Mouse (Mus musculus) hindbrain, embryonic 16.5 days (tissue): ENCODE measurements at regions not wholly inside any gene's neighbourhood (a gene's known extent, or its start where the extent isn't known, plus 50 kb on each side); places are given as distances from the start of the nearest gene placed in this dataset.

ENCODE experiments used
- ATAC-seq: fragments of 200-750 bp; cut with Nextera tagmentation; 2 replicates; pipeline ENCODE4 v1.8.0; 2017; ENCODE audit warnings: moderate TSS enrichment, moderate library complexity
- H3K27ac ChIP-seq: fragments of 300-500 bp; sonication (generic); 2 replicates; pipeline ENCODE4 v1.5.1; 2014; ENCODE audit warnings: low read depth, mild to moderate bottlenecking, control low read depth, low read length, moderate library complexity
- H3K27me3 ChIP-seq: fragments of 300-500 bp; sonication (generic); replicated peaks from 2 replicates; pipeline ENCODE4 v1.6.1; 2014; ENCODE audit warnings: low read length; ENCODE audit not compliant: control insufficient read depth, insufficient read depth
- H3K36me3 ChIP-seq: fragments of 300-500 bp; sonication (generic); 2 replicates; pipeline ENCODE4 v1.6.1; 2014; ENCODE audit warnings: mild to moderate bottlenecking, low read length, moderate library complexity, mixed read lengths; ENCODE audit not compliant: control insufficient read depth, insufficient read depth
- H3K4me1 ChIP-seq: fragments of 300-500 bp; sonication (generic); 2 replicates; pipeline ENCODE4 v1.6.1; 2014; ENCODE audit warnings: low read depth, low read length; ENCODE audit not compliant: control insufficient read depth, insufficient read depth
- H3K4me2 ChIP-seq: fragments of 300-500 bp; sonication (generic); 2 replicates; pipeline ENCODE4 v1.6.1; 2014; ENCODE audit warnings: mild to moderate bottlenecking, low read length, control low read depth, moderate library complexity
- H3K4me3 ChIP-seq: fragments of 300-500 bp; sonication (generic); 2 replicates; pipeline ENCODE4 v1.5.1; 2014; ENCODE audit warnings: mild to moderate bottlenecking, low read length, control low read depth, moderate library complexity
- H3K9ac ChIP-seq: fragments of 300-500 bp; sonication (generic); 2 replicates; pipeline ENCODE4 v1.6.1; 2014; ENCODE audit warnings: low read depth, mild to moderate bottlenecking, control low read depth, low read length, moderate library complexity
- H3K9me3 ChIP-seq: fragments of 300-500 bp; sonication (generic); 2 replicates; pipeline ENCODE4 v1.6.1; 2014; ENCODE audit warnings: mild to moderate bottlenecking, low read length, moderate library complexity; ENCODE audit not compliant: control insufficient read depth
- WGBS: fragments of 180-500 bp; shearing (Covaris S2); extraction: QIAGEN DNeasy Blood & Tissue Kit; methylation state at CpG from one replicate; pipeline ENCODE4 v1.1.7; 2014; 5-methylcytosine and 5-hydroxymethylcytosine counted together

DNA sequence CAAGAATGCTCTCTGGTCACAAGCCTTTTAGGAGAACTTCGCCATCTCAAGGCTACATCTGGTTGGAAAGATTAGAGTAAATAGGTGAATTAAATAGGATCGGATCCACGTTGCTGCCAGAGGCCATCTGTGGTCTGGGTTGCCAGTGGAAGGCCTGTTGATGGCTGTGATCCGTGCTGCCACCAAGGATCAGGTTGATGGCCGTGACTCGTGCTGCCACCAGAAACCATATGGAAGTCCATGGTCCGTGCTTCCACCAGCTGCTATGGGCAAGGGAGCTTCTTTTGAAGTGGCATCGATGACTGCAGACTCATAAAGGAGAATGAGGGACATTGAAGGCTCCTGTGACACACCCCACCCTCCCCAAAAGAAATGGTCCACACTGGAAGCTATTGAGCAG lies 79.6 kb downstream of the Atp1a1 start:
- ATAC-seq = no peak; the same call in 1 of the 2 replicates
- no peak overlapping the region for H3K27ac ChIP-seq
- H3K27me3 ChIP-seq = no peaks in the 10 kb centered on the region
- H3K9ac ChIP-seq = no peak overlapping the region
- H3K36me3 ChIP-seq = no peaks in the 10 kb centered on the region
- 74% methylated on average over 8 of the region's 8 CpGs for WGBS
- H3K9me3 ChIP-seq = no peaks in the 10 kb centered on the region
- H3K4me1 ChIP-seq = peaks cover 12% of the 10 kb centered on the region
- no peak overlapping the region for H3K4me3 ChIP-seq
- H3K4me2 ChIP-seq = no peak overlapping the region

DNA sequence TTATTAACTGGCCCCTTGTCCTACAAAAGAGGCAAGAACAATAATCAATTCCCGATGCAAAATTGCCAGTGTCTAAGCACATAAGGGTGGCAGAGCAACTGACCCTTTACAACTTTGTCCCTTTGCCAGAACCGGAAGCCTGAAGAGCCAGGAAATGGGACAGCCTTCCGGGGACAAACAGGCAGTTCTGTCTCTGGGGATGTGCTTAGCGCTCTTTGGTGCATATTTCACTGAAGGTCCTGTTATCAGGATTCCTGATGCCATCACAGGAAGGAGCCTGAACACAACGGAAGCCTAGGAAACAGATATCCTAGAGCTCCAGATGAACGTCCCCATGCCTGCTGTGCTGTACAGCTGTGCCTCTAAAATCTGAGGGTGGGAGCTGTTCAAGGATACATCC lies 80.0 kb downstream of the Atp1a1 start:
- Histone ChIP-seq H3K27ac (no peak overlapping the region), H3K4me3 (no peak overlapping the region), H3K9me3 (no peaks in the 10 kb centered on the region), H3K4me1 (peaks cover 12% of the 10 kb centered on the region), H3K36me3 (no peaks in the 10 kb centered on the region), H3K27me3 (no peaks in the 10 kb centered on the region), H3K4me2 (no peak overlapping the region), H3K9ac (no peak overlapping the region)
- no peak for ATAC-seq
- 64% methylated on average over 6 of the region's 6 CpGs for WGBS

DNA sequence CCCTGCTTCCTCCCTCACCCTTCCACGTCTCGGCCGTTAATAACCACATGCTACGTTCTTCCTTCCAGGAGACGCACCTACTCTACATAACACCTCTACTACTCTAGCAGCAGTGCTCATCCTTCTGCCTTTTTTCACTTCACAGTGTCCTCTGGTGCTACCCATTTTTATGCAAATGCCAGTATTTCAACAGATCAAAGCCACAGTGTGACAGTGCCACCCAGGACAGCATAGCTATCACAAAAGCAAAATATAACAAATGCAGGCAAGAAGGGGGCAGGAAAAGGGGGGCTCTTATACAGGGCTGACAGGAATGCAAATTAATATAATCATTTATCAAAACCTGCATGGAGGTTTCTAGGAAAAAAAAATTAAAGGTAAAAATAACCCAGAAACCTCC lies 81.2 kb downstream of the Atp1a1 start:
- Histone ChIP-seq H3K4me1 (peaks cover 7% of the 10 kb centered on the region), H3K4me3 (no peak overlapping the region), H3K27me3 (no peaks in the 10 kb centered on the region), H3K36me3 (no peaks in the 10 kb centered on the region), H3K9me3 (no peaks in the 10 kb centered on the region), H3K4me2 (no peak overlapping the region), H3K9ac (no peak overlapping the region), H3K27ac (no peak overlapping the region)
- no peak for ATAC-seq
- 45% methylated on average over 5 of the region's 5 CpGs for WGBS

DNA sequence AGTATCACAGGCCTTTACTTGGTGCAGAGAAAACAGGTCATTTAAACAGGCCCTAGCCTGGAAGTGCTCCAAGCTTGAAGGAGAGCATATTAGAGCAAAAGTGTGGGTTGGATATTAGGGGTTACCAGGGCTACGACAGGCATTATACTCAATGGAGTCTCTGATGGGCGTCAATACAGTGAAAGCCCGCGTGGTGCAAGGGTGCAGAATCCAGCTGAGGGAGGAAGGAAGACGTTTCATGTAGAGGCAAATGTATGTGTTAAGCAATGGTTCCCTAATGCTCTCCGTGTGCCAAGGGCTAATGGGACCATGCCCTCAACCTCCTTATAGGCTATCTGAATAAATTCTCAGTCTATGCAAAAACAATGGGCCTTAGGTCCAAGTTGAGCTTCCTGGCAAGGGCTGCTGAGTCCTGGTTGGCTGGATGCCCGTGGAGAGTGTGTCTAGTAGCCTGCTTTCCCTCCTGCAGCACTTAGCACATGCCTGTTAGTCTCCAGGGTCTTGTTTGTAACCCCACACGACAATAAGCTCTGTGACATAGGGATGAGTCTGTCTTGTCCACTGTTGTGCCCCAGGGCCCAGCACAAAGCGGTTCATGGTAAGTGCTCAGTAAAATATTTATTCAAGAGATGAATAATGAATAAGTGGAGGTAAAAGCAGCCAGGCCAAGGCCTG lies 82.1 kb downstream of the Atp1a1 start:
- no peaks in the 10 kb centered on the region for H3K27me3 ChIP-seq
- no peak overlapping the region for H3K4me2 ChIP-seq

DNA sequence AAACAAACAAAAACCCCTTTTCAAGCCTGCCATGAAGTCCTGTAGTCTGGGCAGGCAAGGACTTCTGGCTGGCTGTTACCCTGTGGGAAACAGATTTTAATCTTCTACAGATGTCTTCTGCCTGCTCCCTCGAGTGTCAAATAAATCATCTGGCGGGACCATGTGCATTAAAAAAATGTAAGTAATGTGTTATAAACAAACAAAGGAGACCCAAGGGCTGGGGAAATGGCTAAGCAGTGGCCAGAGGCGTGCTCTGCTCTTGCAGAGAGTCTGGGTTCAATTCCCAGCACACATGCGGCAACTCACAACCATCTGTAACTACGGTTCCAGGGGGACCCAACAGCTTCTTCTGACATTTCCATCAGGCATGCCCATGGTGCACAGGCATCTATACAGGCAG lies 83.3 kb downstream of the Atp1a1 start:
- no peaks in the 10 kb centered on the region for H3K36me3 ChIP-seq
- WGBS = 67% methylated on average over 5 of the region's 5 CpGs
- H3K4me3 ChIP-seq = no peak overlapping the region
- H3K9me3 ChIP-seq = no peaks in the 10 kb centered on the region
- H3K9ac ChIP-seq = no peak overlapping the region
- no peak overlapping the region for H3K27ac ChIP-seq
- H3K4me1 ChIP-seq = peaks cover 15% of the 10 kb centered on the region
- ATAC-seq = no peak
- H3K4me2 ChIP-seq = no peak overlapping the region
- no peaks in the 10 kb centered on the region for H3K27me3 ChIP-seq

More for the DNA sequence above, 82.1 kb downstream of the Atp1a1 start:
- Histone ChIP-seq H3K27ac (no peak overlapping the region), H3K9me3 (no peaks in the 10 kb centered on the region), H3K9ac (no peak overlapping the region), H3K4me3 (no peak overlapping the region), H3K4me1 (peaks cover 7% of the 10 kb centered on the region), H3K36me3 (no peaks in the 10 kb centered on the region)
- 38% methylated on average over 9 of the region's 9 CpGs for WGBS
- peak; percentile 62 for ATAC-seq

DNA sequence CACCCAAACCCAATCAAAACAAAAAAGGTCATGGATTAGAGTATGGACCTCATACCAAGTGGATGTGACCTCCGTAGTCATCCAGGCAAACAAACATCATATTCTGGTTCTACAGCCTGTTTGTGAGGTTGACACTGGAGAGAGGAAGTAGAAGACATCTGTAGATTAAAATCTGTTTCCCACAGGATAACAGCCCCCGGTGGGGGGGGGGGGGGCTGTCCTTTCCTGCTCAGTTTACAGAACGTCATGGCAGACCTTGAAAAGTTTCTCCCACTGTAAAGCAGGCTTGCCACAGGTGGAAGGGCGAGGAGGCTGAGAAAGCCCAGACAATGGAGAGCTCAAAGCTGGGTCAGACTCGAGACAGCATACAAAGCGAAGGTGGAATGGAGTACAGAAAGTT lies 84.4 kb downstream of the Atp1a1 start:
- 70% methylated on average over 6 of the region's 6 CpGs for WGBS
- no peak for ATAC-seq
- H3K9ac ChIP-seq = no peak overlapping the region
- H3K36me3 ChIP-seq = no peaks in the 10 kb centered on the region
- H3K4me3 ChIP-seq = no peak overlapping the region
- H3K27ac ChIP-seq = no peak overlapping the region
- peaks cover 15% of the 10 kb centered on the region for H3K4me1 ChIP-seq
- H3K27me3 ChIP-seq = no peaks in the 10 kb centered on the region
- no peaks in the 10 kb centered on the region for H3K9me3 ChIP-seq
- no peak overlapping the region for H3K4me2 ChIP-seq

DNA sequence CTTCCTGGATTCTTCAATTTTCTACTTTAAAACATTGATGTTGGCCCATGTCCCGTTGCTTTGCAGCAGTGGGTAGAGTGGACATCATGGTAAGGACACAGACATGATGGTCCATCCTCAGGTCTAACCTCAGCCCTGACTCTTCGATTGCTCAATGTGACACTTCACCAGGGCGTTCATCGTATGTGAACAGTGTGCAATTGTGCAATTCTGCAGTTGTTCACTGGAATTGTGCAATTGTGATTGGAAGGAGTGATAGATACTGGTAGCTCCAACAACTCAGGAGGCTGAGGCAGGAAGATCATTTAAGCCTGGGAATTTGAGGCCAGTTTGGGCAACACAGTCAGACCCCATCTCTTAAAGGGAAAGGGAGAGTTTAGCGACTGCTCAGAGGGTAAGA lies 84.9 kb downstream of the Atp1a1 start:
- Histone ChIP-seq H3K9ac (no peak overlapping the region), H3K4me1 (peaks cover 15% of the 10 kb centered on the region), H3K9me3 (no peaks in the 10 kb centered on the region)

DNA sequence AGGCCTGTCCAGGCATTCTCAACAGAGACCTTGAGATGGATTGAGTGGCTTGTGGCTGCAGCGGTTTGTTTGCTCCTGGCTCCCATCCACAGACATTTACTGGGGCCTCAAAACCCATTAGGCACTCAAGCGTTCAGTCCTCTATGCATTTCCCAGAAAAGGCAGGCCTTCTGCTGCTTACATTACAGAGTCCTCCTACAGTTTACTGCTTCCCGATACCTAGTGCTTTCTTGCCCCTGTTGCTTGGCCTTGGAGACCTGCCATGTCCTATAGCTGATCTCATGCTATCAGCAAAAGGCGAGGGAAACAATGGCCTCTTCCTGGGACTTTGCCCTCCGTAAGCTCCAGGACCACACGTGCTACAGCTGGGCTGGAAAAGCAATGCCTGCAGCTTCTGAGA lies 85.7 kb downstream of the Atp1a1 start:
- Histone ChIP-seq H3K36me3 (no peaks in the 10 kb centered on the region), H3K4me2 (no peak overlapping the region), H3K4me3 (no peak overlapping the region), H3K27me3 (no peaks in the 10 kb centered on the region), H3K4me1 (peaks cover 19% of the 10 kb centered on the region), H3K27ac (peak overlapping the region; percentile 50), H3K9me3 (no peaks in the 10 kb centered on the region), H3K9ac (no peak overlapping the region)
- ATAC-seq = peak; percentile 13; the same call in 1 of the 2 replicates
- 38% methylated on average over 6 of the region's 6 CpGs for WGBS

More for the DNA sequence above, 84.9 kb downstream of the Atp1a1 start:
- H3K27ac ChIP-seq = no peak overlapping the region
- H3K4me2 ChIP-seq = no peak overlapping the region
- no peak overlapping the region for H3K4me3 ChIP-seq
- ATAC-seq = no peak
- H3K36me3 ChIP-seq = no peaks in the 10 kb centered on the region
- WGBS = 94% methylated on average over 5 of the region's 5 CpGs
- no peaks in the 10 kb centered on the region for H3K27me3 ChIP-seq

DNA sequence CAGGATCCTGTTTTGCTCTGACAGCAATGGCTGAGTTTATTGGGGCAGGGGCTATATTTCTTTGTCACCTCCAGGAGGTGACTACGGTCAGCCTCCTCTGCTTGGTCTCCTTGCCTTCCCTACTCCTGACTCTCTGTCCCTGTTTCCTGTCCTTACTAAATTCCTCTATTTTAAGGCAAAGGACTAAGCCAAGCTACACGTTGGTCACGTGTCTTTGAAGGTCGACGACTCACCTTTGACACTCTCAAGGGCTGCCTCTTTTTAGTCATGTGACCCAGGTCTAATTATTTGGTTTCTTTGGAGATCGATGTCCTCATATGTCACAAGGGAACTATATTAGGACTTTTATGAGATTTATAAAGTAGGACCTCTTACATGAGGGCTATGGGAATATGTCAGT lies 86.9 kb downstream of the Atp1a1 start:
- Histone ChIP-seq H3K36me3 (no peaks in the 10 kb centered on the region), H3K4me1 (peaks cover 24% of the 10 kb centered on the region), H3K27ac (no peak overlapping the region), H3K9ac (no peak overlapping the region), H3K4me2 (no peak overlapping the region), H3K4me3 (no peak overlapping the region), H3K27me3 (no peaks in the 10 kb centered on the region), H3K9me3 (no peaks in the 10 kb centered on the region)
- ATAC-seq = no peak
- 82% methylated on average over 6 of the region's 6 CpGs for WGBS
